Mouse (Mus musculus): ENCODE results near the gene Hspb8.

- TF ChIP-seq POLR2A (IDR thresholded peaks at IDR 0.05; ENCODE audit: low read depth, low read length) = no peak
- TF ChIP-seq CTCF (IDR thresholded peaks at IDR 0.05; ENCODE audit: extremely low read depth, insufficient read length, insufficient replicate concordance, low read depth, low read length) = no peak
Measured at GRCm38 (mm10) chr5:116400801-116401200, 21.9 kb downstream of the Hspb8 start.

Measured in small intestine, adult 2 months (tissue).